Mouse (Mus musculus) B cell, adult 2 months (primary cell): Measurements from ENCODE around the gene Upk3a.

Experiments
- DNase-seq, 2 experiments: peaks; one replicate each; pipeline ENCODE4 v3.0.0; 2022

Upk3a gene

DNA sequence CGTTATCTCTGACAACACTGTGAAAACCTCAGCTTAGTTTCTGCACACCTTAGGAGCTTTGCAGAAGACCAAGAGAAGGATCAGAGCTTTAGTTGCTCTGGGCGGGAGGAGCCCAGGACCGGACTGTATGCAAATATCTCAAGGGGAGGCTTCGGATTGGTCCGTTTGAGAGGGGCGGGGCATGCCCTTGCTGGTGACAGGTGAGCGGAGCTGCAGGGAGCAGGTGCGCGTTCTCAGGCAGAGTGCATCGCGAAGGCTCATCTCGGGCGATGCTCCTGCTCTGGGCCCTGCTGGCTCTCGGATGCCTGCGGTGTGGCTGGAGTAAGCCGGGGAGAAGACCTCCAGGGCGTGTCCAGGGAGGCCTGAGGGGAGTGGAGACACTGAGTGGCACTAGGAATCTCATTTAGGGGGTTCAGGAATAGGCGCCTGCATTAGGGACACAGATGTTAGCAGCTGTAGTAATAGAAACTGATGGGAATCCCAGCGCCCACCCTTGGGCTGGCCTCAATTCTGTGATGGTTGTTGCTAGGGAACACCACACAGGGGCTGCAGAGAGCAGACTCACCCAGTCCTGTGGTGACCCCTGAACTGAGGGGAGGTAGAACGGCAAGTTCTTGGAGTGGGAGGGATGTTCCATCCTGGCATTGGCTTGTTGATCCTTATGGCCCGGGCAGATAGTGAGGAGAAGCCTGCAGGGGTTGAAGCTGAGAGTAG is at the start of gene Upk3a:
Upk3a (plus strand) TSS at position 191 of the 714 bp plus-strand sequence.
- DNase-seq = peak; percentile 51 to 54

DNA sequence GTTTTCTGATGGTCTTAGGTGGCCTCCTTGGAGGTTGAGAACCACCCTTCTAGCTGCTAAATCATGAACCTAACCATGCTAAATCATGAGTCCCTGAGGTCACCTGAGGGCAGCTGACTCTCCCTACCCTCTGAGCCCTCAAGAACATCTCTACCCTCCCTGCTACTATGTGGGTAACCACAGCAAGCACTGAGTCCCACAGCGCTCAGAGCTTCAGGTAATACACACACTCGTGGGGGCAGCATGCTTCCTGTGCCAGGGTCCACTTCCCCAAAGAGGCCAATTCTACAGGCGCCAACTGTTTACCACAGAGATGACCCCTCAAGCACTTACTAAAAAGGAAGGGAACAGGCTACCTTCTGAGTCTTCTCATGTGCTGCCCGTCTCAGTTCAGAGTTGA is 48.4 kb upstream of the Upk3a start:
- DNase-seq = peak; percentile 38 to 43

DNA sequence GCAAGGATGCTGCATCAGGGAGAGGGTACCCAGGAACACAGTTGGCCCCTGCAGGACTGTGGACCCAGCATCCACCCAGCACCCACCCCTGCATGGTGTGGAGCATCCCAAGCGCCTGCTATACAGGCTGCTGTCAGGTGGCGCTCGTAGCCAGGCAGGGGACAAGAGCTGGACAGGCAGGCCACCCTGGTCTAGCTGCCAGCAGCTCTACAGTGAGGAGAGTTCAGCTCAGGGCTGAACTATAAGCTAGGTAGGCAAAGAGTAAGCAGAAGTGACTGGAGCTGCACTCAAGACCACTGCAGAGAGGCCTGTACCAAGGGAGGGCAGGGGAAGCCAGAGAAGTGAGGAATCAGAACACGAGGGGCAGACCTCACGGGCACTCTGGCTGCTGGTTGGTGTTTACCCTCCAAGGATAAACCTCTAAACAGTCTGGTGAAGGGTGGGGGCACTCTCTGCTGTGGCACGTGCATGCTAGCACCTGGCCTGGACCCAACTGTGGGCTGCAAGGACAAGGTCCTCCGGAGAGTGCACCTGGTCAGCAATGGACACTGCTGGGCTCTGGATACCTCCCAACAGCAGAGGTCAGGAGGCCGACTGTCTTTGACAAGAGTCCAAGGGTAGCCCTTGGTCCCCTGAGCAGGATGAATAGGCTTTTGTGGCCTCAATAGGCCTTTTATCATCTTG is 43.9 kb upstream of the Upk3a start:
- DNase-seq = no peak

DNA sequence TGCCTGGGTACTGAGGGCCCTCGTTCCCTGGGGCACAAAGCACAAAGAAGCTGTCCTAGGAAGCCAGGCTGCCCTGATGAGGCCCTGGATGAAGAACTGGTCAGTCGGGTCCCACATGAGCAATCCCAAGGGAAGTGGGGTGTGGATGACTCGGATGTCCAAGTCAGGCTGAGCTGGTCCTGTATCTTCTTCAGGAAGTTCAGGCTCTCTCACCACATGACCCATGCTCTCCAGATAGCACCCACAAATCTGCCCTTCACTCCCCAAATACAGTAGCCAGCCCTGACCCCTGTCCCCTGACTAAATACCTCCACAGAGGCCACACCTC is 43.4 kb upstream of the Upk3a start:
- no peak for DNase-seq

DNA sequence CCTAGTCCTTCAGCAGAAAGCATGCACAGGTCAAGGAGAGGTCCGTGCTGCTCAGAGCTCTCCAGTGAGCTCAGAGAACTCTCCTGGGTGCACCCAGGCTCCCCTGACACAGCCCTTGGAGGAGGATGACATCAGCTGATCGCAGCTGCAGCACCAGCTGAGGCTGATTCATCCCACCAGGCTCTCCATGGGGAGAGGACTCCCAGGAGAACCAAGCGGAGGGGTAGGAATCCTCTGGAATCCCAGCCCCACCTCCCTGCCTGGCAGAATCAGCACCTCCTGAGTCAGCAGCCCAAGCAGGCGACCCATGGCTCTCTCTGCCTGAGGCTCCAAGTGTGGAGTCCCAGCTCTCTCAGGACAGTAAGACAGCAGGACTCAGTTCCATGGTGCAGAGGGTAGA is 41.2 kb upstream of the Upk3a start:
- no peak for DNase-seq

DNA sequence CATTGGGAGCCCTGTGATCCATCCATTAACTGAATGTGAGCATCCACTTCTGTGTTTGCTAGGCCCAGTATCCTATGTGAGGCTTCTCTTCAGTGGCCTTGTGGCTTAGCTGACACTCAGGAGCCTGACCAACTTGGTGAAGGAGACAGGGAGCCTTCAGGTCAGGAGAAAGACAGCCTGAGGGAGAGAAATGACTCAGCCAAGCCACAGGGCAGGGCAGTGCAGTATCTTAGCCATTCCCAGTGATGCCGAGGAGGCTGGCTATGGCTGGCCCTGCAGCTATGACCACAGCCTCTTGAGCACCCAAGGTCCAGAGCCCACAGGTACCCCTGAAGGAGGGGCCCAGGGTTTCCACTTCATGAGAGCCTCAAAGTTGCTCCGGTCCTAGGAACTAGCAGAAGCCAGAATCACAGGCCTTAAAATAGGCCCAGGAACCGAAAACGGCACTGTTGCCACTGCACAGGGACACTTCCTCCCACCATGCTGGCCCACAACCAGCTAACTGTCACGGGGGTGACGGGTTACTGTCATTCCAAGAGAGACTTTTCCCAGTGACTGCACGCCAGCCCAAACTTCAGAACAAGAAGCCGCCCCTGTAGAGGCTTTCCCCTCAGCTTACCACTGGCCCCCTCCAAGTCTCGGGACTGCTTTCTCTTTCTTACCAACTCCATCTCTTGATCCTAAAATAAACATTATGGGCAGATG is 35.2 kb upstream of the Upk3a start:
- peak in 1 of 2 experiments; percentile 24 for DNase-seq

DNA sequence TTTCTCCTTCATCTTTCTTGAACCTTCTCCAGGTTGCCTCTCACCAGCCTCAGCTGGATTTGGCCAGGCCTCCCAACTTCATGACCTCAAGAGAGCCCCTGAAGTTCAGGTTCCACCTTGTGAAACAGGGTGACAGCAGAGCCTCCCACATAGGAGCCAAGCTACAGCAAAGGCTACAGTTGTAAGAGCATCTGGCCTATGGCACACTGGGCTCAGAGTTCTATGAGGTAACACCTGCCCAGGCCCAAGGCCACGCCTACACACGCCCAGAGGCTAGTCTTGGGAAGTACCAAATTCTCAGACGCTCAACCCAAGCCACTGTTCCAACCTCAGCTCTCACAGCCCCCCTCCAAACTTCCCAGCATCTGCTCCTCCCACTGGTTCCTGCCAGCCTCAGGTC is 34.1 kb upstream of the Upk3a start:
- peak in 1 of 2 experiments; percentile 23 for DNase-seq

DNA sequence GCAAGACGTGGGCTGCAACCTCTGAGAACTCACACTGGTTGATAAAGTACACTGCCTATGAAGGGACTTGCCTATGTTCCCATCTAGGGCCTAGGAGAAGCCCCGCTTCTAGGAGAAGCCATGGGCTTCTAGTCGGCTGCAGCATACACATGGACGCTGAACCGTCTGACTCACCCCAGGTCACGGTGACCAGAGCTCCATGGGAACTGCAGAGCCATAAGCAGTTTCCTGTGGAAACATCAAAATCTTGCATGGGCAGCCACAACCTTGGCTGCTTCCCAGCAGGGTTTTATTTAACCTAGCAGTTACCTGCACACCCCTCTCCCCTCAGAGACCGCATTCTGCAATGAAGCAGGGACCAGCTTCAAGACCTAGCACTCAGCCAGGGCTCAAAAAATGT is 33.2 kb upstream of the Upk3a start:
- DNase-seq = no peak

DNA sequence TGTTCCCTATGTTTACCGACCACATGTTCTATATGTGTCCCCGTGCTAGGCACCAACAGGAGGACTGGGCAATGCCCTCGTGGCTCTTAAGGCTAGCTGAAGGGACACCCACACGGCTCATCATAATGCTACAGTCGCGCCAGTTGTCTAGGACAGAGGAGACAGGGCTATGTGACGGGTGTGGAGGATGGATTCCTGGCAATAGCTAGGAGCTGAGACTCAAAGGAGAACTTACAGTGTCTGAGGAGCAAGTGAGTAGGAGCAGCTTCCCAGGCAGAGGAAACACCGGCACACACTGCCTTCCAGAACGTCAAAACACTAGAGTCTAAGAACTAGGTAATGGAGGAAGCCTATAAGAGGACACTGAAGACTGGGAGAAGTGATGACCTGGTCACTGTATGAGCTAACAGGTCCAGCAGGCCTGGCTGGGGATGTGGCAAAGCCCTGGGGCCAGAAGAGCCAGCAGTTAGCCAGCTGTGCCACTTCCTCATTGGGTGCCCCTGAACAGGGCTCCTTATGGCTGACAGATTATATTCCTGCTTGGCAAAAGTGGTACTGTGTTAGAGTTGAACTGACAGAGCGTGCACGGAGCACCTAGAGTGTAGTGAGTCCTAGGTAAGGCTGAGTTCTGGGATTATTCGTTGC is 31.3 kb upstream of the Upk3a start:
- DNase-seq = no peak

DNA sequence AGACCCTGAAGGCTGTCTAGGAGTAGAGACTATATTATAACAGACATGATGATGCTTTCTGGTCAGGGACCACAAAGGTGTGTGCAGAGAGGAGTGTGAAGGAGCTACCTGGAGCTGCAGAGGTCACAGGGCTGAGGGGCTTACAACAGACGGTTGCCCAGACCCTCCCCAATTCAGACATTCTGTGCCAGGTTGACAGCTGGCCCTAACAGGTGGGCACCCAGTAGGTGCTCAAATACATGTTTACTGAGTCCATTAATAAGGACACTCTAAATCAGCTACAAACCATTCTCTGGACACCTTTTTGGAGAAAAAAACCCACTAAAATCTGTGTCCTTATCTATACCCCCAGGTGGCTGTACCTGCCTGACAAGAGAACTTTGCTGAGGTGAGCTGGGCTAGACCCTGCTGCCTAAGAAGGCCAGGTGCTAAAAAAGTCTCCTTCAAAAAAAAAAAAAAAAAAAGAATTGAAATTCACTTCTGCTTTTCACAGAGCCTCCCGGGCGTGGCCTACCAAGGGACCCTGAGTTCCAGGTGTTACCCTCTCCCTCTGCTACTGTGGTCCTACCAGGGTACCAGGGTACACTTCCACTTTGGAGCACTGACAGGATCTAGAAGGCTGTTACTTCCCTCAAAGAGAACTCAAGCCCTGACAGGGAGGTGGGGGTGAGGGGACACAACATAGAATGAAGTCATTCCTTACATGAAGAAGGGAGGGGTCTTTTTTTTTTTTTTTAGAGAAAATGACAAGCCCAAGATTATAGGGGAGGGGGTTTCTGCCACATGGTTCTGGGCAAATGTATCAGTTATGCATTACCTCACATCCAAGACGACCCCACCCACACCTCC is 30.5 kb upstream of the Upk3a start:
- peak; percentile 68 to 72 for DNase-seq

DNA sequence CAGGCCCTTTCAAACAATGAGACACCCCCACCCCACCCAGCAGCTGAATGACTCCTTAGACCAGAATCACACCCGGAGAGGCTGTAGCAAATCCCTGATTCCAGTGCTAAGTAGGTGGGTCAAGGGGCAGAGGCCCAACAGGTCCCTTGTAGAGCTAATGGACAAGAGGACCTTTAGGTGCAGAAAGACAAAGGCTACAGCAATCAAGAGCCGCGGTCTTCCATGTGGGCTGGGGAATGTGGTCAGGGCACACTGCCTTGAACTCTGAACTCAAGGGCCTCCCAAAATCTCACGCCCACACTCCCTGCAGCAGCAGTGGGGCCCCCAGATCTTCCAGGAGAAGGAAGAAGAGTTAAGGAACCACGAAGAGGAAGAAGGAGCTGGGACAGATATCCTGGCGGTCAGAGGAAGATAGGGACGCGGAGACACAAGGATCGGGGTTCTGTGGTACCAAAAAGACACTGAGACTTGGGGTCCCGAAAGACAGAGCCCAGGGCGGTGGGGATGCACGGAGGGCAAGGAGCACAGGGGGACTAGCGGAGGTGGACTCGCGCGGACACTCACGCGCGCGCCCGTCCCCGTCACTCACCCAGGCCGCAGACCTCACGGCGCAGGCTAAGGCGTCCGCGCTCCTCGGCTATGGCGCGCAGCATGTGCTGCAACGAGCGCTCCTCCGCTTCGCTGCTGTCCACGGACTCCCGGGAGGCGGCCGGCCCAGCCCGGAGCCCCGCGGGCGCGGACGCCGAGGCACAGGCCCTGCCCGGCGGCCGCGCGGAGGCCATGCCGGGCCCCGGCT is 29.7 kb upstream of the Upk3a start:
- peak; percentile 40 to 51 for DNase-seq

DNA sequence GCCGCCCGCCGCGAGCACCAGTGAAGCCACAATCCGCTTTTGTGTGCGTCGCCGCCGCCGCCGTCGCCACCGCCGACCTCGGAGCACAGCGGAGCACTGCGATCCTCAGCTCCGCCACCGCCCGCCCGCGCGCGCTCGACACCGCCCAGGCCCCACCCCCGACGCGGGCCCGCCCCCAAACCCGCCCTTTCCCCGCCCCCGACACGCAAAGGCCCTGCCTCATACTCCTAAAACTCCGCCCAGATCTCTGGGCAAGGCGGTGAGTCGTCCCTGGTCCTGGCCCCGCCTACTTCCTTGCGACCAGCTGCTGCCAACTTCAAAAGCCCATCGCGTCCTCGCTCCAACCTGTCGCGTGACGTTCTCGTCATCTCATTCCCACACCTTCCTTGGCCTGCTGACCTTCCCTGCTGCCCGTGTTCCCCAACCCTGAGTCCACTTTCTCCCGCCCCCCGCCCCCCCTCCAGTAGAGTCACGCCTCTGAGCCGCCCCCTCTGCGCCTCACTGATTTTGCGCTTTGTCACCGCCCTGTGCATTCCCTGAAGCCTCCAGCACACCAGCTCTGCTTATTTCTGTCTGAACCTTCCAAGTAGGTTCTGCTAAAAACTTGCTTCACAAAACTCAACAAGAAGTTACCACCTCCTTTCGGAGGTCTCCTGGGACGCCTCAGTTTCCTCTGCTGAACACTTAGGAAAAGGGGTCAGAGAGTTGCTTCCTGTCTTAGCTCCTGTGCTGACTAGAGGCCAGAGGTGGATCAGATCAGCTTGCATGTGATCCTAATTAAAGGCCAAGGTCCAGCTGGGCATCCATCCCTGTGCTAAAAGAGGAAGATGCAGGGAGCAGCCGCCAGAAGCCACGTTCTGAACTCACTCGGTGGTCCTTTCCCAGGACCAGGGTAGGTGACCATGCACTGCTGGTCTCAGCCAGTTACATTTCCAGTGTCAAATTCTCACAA is 28.8 kb upstream of the Upk3a start, which contains the start of gene 5031439G07Rik:
5031439G07Rik (minus strand) TSS at position 678 of the 952 bp plus-strand sequence.
- peak; percentile 86 to 88 for DNase-seq

DNA sequence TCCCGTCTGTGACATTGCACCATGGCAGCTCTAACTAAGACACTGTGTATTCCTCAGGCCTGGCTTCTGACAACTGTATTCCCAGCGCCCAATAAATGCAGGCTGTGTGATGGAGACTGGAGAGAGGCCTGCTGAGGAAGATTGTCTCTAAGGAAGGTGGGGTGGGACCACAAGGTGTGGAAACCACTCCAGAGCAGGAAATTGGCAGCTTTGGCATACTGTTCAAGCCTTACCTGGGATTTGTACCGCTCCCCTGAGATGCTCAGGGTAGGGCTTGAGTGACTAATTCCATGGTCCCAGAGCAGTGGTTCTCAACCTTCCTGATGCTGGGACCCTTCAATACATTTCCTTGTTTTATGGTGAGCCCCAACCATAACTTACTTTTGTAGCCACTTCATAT is 27.8 kb upstream of the Upk3a start:
- no peak for DNase-seq

DNA sequence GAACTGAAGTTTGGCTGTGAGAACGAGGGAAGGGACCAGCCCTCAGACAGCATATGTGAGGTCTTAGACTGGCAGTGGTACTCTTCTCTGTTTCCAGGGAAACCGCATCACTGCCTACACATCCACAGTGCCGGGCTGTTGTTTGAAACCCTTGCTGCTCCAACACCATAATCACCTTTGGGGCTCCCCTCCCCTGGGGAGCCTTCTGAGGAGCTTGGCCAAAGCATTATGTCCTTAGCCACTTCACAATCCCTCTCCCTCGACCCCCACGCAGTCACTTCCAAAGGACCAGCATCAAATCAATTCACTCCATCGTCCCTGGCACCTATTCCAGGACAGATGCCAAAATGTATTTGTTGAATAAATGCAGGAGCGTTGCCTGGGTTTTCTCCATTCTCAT is 27.2 kb upstream of the Upk3a start:
- DNase-seq = no peak

DNA sequence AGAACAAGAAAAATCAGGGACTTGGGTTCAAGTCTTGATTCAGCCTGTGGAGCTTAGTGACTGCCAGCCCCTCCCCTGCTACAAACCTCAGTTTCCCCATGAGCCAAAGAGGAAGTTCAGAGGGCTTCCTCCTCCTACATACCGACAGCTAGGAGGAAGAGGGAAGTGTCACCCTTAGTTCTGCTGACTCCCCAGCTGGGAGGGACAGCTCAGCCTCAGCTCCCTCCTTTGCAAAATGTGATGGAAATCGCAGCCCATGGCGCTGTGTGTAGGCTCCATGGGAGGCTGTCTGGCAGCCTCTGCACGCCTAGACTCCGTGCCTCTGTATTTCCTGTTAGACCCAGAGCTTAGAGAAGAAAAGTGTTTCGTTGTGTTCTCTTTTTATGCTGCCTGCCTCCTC is 22.4 kb upstream of the Upk3a start:
- no peak for DNase-seq

DNA sequence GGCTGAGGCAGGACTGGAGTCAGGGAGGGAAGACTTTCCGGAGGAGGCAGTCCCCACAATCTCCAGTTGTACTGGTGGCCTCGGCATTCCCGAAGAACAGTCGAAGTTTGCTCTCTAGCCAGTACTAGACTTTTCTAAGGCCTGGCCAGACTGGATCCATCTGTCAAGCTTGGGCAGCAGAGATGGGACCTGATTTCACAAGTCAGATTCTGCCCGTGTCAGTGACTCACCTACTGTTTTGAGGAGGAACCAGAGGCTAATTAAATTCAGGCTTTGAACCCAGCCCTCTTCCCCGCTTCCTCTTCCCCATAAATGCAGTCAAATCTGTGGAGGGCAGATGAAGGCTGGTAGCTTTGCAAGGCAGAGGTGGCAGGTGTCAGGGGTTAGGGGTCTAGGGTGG is 21.9 kb upstream of the Upk3a start:
- DNase-seq = peak in 1 of 2 experiments; percentile 32

DNA sequence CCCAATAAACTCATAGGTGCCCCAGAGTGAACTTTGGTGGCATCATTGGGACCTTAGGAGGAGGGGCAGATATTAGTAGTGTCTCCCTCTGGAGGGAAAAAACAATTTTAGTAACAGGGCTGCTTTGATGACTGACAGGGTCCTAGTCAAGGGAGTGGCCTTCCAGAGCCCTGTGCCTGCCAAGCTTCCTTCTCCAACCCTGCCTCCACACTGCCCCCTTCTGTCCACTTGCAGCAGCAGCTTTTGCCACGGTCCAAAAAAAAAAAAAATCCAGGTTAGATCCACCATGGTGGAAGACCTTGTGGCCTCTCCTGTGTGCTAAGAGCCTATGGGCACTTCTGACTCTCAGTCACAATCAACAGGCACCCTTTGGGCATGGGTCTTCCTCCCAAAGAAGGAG is 21.0 kb upstream of the Upk3a start:
- peak; percentile 82 to 83 for DNase-seq

DNA sequence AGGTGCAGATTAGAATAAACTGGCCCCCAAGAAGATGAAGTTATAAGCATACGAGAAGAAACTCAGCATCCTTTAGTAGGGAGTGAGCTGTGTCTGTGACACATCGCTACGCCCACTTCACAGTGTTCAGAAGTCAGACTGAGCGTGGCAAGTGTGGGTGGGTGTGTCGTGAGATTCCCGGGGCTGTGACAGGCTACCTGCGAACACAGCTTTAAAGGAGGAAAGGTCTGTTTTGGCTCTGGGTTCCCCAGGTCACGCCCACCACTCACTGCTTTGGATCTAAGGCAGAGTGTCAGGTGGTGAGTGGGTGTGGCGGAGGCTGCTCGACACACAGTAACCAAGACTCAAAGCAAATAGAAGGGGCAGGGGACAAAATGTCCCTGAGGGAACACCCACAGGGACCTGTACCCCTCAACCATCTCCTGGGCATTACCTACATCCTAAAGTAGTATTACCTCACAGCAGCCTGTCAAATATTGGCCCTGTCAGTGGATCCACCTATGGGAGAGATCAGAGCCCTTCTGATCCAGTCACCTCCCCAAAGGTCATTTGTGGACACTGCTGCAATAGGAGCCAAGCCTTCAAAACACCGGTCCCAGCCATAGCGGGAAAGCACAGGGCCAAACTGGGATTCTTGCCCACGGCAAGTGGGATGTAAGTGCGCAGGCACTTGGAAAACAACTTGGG is 19.0 kb upstream of the Upk3a start:
- no peak for DNase-seq

DNA sequence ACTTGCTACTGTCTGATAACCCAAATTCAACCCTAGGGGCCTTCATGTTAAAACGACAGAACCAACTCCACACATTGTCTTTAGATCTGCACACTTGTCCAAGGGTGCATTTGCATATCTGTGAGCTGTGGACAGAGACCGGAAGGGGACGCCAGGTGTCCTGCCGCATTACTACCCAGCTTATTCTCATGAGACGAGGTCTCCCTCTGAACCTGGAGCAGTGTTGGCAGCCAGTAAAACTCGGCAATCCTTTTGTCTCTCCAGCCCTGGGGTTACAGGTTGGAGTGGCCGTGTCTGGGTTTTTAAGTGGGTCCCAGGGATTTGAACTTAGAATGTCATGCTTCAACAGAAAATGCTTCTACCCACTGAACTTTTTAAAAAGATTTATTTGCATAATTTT is 17.0 kb upstream of the Upk3a start:
- peak; percentile 49 to 52 for DNase-seq
